Mouse (Mus musculus) kidney, adult 8-10 months (tissue): ENCODE data around the gene Focad.
A peak's percentile ranks its signal among the peaks of the same experiment; 100 is the strongest.

ENCODE experiments used
- DNase-seq, 2 experiments: peaks; one replicate each; pipeline ENCODE4 v3.0.0; 2022

Focad gene

DNA sequence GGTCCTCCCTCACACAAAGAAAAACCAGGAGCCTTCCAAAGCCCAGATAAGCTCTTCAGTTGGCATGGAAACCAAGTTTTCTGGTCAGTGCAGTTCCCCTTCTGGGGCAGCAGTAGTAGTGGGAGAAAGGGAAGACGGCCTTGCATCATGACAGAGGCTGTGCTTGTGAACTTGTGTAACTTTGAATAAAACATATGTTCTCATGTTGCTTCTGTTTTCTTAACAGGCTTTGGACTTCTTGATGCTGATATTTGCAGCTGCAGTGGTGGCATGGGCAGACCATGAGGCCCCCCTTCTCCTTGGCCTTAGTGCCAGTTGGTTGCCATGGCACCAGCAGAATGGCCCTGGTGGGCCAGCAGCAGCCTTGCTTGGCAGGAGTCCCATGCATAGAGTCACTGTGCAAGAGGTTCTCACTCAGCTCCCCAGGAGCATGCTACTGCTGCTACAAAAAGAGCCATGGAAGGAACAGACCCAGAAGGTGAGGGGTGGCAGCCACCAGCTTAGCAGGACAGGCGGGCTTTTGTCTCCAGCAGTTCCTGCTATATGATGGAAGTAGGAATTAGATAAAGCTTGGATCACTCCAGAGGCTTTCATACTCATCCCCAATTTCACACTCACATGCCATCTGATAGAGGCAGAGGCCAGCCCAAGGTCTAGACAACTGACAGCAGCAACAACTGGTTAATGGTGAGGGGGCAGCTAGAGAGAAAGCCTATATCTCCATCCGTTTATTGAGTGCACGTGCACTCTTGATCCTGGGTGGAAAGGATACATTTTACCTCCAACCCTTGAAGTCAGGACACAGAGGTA lies 312.7 kb downstream of the Focad start:
- no peak for DNase-seq

DNA sequence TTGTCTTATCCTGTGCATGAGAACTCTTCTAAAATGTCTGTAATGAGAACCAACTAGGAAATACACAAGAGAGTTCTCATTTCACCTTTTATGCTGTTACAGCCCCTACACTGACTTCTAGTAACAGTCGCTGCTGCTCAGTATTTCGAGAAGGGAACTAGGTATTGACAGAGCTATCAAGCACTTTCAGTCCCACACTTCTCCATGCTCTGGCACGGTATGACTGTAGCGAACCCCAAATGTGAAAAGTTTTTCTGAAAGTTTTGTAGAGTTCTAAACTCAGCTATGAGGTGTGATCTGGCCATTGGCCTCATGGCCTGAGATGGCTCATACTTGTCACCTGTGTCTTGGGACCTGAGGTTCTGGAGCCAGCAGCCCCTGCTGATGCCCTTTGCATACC lies 314.9 kb downstream of the Focad start:
- DNase-seq: no peak

DNA sequence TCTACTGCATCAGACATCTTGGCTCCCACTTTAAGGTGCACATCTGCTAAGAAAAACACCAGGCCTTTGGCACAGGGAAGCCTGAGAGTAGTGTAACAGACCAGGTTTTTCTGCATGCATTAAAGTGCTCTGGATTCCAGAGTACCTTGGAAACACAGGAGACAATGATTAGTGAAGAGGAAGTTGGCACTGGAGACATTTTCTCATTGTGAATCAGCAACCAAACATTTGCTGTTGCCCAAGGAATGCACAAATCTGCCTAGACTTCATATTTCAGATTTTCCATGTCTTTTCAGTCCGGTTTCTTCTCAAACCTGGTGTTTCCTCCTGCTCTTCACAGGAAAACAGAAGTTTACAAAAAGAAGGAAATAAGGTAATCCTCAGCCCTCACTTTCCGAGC lies 317.9 kb downstream of the Focad start:
- peak in 1 of 2 experiments; percentile 25 for DNase-seq

DNA sequence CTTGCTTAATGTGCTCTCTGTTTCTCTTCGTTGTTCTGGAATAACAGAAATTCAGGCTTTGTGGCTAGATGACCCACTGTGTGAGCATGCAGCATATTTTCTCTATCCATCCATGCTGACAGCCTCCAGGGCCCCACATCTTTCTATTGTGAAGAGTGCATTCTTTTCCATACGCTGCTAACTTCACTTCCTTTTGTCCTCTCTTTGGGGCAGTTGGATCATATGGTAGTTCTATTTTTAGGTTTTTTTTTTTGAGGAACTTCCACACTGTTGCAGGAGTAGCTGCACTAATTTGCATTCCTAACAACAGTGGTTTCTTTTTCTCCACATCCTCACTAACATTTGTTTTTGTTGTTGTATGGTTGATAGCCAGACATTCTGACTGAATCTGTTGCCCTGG lies 320.6 kb downstream of the Focad start:
- no peak for DNase-seq

DNA sequence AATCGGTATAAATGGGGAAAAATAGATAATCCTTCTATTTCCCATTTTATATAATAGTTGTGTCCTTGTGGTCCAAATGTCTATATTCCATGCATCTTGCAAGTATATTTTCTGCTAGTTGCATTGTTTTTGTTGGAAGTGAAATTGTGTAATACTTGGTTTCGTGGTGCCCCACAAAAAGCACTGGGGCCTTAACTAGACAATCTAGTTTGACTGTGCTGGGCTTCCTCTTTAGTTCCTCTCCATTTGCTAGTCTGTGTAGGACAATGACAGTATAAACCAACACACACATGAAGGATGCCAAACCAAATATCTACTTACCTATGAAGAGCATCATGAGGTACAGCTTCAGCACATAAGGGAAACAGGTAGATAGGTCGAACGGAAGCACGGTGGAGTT lies 324.9 kb downstream of the Focad start:
- no peak for DNase-seq

DNA sequence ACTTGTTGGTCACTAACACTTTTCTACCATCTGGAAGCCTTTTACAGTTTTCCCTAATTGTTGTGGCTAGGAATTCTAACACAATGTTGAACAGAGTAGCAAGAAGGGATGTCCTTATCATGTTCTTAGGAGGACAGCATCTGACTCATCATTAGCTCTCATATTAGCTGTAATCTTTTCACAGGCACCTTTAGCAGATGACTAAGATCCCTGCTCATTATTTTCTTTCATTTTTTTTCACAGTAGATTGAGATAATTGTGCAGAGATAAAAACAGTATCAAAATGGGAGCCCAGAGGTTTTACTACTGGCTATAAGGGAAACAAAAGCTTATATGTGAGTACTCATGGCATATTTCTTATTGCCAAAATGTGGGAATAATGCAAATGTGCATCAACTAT lies 330.1 kb downstream of the Focad start:
- no peak for DNase-seq

DNA sequence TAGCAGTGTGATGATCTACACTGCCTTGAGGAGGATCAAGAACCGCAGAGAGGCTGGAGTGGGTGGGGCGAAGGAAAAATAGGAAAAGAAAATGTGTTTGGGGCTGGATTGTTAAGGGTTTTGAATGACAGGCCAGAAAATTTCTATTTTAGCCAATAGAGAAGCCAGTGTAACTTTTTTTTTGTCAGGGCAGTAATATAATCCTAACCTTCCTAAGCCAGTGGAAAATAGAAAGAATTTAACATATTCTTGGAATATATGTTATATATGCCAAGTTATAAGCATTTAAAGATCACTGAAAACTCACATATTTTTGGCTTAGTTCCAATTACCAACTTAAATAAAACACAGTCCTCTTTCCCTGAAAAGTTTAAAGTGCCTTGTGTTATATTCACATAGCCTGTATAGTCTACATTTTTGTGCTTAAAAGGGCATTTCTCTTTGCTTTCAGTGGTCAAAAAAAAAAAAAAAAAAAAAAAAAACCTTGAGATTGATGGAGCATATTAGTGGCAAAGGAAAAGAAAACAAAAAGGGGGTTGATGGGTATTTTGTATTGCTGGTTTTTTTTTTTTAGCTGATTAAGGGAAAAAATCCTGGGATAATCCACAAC lies 333.3 kb downstream of the Focad start:
- DNase-seq: no peak

DNA sequence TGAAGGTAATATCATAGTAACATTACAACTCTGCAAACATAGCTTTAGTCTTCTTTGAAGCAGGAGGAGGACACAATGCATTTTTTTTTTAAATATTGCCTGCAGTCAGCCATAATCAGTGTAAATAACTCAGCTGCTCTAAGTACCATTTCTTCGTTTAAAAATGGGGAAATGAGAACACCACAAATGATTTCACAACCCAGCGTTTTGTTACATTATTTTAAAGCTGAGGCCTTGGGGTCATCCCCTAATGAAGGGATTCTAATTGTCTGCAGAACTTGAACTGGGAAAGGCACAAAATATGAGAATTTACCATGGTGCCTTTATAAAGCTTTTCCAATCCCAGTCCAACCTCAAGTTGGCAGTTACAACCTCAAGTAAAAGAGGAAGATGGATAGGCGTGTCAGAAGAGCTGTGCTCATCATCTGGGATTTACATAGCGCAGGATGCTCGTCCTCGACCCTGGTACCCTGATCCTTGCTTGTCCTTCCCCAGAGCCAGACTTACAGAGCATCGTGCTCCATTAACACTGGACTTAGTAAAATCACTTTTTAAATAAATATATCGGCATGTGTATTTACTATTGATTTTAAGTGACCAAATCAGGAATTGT lies 338.1 kb downstream of the Focad start:
- DNase-seq: no peak

DNA sequence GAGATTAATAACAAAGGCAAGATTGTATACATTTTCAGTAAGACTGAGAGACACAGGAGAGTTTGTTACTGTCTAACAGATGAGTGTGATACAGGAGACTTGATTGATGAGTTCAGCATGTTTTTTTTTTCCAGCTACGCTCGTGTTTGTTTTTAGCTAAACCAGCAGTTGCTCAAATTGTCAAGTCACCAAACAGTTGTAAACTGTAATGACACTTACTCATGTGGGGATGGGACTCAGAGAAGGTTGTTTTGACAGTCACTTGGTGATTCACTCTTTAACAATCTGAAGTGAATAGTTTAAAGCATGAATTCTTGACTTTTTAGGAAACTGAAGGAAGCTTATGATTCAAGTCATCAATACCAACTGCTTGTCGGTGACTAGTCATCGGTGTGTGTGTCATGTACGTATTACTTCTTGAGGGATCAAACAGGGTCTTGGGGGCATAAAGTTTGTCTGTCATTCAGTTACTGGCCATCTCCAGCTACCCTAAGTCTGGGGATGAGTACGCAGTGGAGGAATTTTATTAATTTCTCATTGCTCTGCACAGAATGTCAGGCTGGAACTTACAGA lies 342.2 kb downstream of the Focad start:
- DNase-seq: no peak

DNA sequence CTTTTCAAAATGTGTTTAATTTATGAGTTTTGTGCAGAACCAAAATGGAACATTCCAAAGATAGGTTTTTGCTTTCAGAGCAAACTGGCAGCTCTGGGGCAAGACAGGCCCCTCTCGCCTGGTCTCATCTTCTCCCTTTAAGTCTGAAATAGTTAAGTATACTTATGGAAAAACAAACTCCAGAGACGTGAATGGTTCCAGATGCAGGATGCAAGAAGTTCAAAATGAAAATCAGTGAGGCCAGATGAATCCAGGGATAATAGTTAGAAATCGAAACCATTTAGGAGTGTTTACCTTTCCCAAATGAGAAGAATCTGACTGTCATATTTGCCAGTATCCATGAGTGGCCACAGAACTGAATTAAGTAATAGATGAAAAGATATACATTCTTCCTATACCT lies 342.7 kb downstream of the Focad start:
- DNase-seq: no peak

DNA sequence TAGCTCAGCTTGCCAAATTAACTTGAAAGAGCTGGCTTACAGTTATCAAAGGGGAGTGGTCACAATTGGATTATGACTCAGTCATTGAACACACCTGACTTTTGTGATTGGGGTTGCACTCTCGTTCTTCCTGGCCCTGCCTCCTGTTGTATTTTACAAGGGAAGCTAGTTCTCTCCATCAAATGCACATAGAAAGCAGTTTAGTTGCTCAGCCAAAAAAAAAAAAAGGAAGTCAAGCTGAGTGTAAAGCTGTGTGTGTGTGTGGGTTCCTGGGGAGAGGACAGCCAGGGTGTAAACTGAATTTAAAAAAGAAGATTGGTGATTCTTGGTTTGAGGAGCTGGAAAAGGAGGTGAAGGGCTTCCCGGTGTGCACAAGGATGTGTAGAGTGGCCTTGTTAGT lies 343.5 kb downstream of the Focad start:
- DNase-seq: no peak

DNA sequence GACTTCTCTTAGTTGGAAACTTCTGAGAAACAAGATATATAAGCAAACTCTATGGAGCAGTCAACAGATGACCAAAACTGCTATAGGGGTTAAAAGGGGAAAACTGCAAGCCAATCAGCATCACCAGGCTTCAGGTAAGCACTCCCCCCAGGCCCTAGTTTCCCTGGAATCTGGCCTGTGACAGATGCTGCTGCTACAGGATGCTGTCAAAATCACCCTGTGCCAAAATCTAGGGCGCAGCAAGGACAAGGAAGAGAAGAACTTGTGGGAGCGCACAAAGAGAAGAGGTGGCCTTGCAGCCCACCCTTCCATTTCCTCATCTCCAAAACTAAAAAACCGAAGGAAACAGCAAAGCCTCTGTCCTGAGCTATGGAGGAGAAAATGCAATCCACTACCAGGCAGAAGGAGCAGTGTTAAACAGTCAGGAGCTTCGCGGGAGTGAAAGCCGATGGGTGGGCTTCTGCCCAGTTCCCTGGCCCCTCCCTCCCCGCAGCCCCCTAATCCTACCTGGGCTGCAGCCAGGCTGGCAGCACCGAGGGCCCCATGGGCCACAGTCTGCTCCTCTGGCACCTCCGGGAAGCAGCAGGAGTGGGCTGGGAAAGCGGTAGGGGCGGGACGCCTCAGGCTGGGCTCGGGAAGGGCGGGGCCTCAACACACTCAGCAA lies 344.0 kb downstream of the Focad start, which contains the start of gene Hacd4:
Gene Hacd4, minus strand, starts transcription at position 603 of the 664 bp plus-strand sequence.
- DNase-seq: peak; percentile 68 to 75

DNA sequence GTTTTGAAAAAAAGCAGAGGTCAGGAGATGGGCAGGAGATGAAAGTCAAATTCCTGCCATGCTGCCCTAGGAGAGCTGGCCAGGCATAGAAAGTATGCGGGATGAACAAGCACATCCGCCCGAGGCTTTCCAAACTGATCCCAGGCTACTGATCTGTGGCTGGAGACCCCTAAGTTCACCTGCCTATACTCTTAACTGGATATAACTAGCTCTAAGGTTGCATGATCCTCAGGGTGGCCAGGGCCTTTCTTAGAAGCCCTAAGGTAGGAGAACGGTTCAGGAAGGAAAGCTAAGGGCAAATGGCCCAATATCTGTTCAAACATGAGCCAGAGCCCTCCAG lies 344.5 kb downstream of the Focad start:
- DNase-seq: no peak

DNA sequence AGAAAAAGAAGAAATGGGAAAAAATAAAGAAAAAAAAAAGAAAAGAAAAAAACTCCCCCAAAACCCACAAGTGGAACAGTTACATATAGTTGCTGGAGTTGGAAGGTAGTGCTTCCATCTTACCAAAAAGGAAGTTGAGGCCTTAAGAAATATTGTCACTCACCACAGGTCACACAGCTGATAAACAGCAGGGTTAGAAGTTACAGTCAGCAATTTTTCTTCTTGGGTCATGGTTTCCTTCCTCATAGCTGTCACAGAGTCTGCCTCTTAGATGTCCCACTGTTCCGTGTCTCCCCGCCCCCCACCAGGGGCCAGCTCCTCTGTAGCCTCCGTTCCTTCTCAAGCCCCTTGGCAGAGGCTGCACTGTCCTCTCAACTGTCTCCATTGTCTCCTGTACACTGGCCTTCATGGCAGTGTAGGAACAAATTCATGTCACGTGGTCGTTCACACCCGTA lies 345.3 kb downstream of the Focad start:
- DNase-seq: peak; percentile 4 to 21

DNA sequence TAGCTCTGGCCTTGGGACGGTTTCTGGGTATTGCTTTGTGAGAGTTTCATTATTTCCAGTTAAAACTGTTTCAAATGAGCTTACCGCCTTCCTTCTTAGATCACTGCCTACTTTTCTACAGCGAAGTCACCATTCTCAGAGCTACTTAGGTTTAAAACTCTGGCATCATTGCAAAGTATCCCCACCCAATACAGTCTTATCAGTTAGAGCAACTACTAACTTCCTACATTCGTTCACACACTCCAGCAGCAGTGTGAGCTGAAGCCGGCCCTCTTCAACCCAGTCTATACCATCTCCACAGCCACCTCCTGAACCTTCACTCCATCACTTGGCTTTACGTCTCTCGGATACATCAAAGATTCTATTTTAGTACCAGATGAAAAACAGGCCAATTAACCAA lies 346.4 kb downstream of the Focad start:
- no peak for DNase-seq

DNA sequence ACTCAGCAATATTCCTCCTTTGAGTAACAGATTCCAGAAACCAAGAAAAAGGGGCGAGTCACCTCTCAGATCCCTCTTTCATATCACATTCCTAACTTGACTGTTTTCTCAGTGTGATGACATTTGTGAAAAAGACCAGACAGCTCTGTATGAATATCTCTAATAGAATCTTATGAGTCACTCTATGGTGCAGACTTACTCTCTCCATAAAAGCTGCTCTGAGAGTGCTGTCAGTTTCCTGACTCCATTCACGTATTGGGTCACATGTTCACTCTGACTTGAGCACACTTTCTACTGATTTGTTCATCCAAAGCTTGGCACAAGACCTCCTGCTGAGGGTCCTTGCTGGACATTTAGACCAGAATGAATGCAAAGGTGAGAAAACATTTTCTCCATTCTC lies 354.5 kb downstream of the Focad start:
- no peak for DNase-seq

DNA sequence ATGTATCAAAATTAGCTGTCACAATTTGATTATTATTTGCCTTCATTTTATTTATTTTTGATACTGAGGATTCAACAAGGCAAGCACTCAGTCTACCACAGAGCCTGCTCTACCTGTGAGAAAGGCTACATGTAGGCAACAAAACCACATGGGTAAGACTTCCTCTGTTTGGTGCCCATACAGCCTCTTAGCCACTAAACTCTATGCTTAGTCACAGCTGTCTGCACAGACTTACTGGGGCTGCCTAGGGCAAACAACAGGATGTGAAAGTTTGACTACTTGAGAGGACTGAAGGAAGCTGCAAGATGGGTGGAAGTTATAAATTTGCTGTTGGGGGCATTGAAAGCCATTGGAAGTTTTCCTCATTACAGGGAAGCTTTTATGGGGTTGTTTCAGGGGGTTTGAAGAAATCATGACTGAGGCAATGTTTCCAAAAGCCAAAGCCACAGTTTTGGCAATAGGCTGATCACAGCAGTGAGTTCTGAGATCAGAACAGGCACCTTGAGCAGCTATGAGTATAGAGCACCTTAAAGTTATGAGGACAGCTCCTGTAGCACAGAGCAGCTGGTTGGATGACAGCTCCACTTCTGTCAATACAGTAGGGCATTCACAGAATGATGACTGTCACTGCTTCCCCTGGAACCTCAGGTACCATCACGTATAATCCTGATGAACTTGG lies 355.8 kb downstream of the Focad start:
- no peak for DNase-seq

DNA sequence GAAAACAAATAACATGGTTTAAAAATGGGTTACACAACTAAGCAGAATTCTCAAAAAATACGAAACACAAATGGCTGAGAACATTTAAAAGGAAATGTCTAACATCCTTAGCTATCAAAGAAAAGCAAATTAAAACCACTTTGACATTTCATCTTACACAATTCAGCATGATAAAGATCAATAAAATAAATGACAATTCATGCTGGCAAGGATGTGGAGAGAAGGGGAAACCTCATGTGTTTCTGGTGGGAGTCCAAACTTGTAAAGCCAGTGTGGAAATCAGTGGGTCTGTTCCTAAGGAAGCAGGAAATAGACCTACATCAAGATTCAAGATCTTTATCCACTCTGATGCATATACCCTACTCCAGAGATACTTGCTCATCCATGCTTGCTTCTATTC lies 363.7 kb downstream of the Focad start:
- no peak for DNase-seq

DNA sequence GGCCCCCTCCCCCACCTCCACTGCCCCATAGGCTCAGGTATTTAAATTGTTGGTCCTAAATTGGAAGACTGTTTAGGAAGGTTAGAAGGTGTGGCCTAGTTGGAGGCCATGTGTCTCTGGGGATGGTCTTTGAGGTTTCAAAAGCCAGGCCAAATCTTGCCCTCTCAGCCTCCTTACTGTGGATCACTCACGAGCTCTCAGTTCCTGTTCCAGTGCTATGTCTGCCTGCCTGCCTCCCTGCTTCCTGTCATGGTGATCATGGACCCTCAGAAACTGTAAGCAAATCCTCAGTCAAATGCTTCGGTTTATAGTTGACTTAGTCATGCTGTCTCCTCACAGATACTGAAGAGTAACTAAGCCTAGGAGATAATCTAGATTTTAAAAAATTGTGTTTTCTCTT lies 364.2 kb downstream of the Focad start:
- no peak for DNase-seq
